Comparison of ENCODE assay signal across 27 mouse cellular contexts in genomic region chr12:3546121-3546658, GRCm38 (mm10). TPM values are rescaled to one million over a fixed set of nuclear protein-coding genes. Genes with fewer than 3 reads are reported as not detected.
A peak's percentile ranks its signal among the peaks of the same experiment; 100 is the strongest.
DNase-seq lines count a peak whose midpoint lies in the region; ATAC-seq and TF ChIP-seq lines count a peak whose summit lies in the region.
"Had no signal": no experiment of that assay in that cellular context is flagged by ENCODE, and none has a peak within 500 bp of the region (broad histone marks: within the 10 kb centered on the region; RNA-seq: fewer than 3 reads in every experiment).

No protein-coding gene starts in this region.

- no peaks in the 10 kb centered on the region for H3K36me3 ChIP-seq in midbrain, embryonic 14.5 days (ENCODE audit: control insufficient read depth, insufficient read depth, low read length)
- H3K36me3 ChIP-seq in midbrain, embryonic 10.5 days, result no peaks in the 10 kb centered on the region
- H3K36me3 ChIP-seq: embryonic facial prominence, embryonic 10.5 days; embryonic facial prominence, embryonic 13.5 days; G1E; hindbrain, embryonic 12.5 days; hindbrain, embryonic 15.5 days had no signal

- TF ChIP-seq CTCF in brain, embryonic 14.5 days (IDR thresholded peaks at IDR 0.05; ENCODE audit: borderline replicate concordance, extremely low read depth, insufficient read depth, insufficient read length), result no peak

- no peak for TF ChIP-seq POLR2A in brain, embryonic 14.5 days (IDR thresholded peaks at IDR 0.05; ENCODE audit: borderline replicate concordance, extremely low read depth, insufficient read depth, insufficient read length, poor library complexity, severe bottlenecking)

- H3K4me1 ChIP-seq in midbrain, embryonic 14.5 days (ENCODE audit: control insufficient read depth, insufficient read depth, low read length), result no peaks in the 10 kb centered on the region
- H3K4me1 ChIP-seq in midbrain, embryonic 10.5 days, result peaks cover 25% of the 10 kb centered on the region
- H3K4me1 ChIP-seq: hindbrain, embryonic 15.5 days had no signal

- H3K9me3 ChIP-seq in midbrain, embryonic 14.5 days (ENCODE audit: control insufficient read depth, low read length), result no peaks in the 10 kb centered on the region
- H3K9me3 ChIP-seq in midbrain, embryonic 10.5 days (replicated peaks), result no peaks in the 10 kb centered on the region
- H3K9me3 ChIP-seq: embryonic facial prominence, embryonic 10.5 days; embryonic facial prominence, embryonic 13.5 days; forebrain, embryonic 13.5 days; G1E; hindbrain, embryonic 12.5 days; hindbrain, embryonic 15.5 days had no signal

- H3K4me2 ChIP-seq in midbrain, embryonic 14.5 days (ENCODE audit: low read length), result no peak overlapping the region
- H3K4me2 ChIP-seq: embryonic facial prominence, embryonic 13.5 days; forebrain, embryonic 13.5 days; heart, embryonic 11.5 days; hindbrain, embryonic 12.5 days; hindbrain, embryonic 15.5 days had no signal

- H3K4me3 ChIP-seq in midbrain, embryonic 14.5 days (replicated peaks; ENCODE audit: low read depth, low read length), result no peak overlapping the region
- H3K4me3 ChIP-seq in midbrain, embryonic 10.5 days, result no peak overlapping the region
- H3K4me3 ChIP-seq: embryonic facial prominence, embryonic 10.5 days; embryonic facial prominence, embryonic 13.5 days; erythroblast, embryonic 14.5 days; forebrain, embryonic 13.5 days; hindbrain, embryonic 12.5 days; hindbrain, embryonic 15.5 days had no signal

- WGBS in midbrain, embryonic 14.5 days, result 18% methylated on average over 4 of the region's 4 CpGs
- 14% methylated on average over 4 of the region's 4 CpGs for WGBS in midbrain, embryonic 10.5 days

- ATAC-seq in midbrain, embryonic 14.5 days (ENCODE audit: low FRiP score, low TSS enrichment), result no peak
- ATAC-seq: CD4-positive, CD25-positive, alpha-beta regulatory T cell, adult 4 months; forebrain, embryonic 13.5 days; forebrain, embryonic 16.5 days; Patski had no signal

- no peak overlapping the region for H3K9ac ChIP-seq in midbrain, embryonic 14.5 days (replicated peaks; ENCODE audit: low read length)
- H3K9ac ChIP-seq: embryonic facial prominence, embryonic 13.5 days; forebrain, embryonic 13.5 days; hindbrain, embryonic 12.5 days; hindbrain, embryonic 15.5 days had no signal

- no peaks in the 10 kb centered on the region for H3K27me3 ChIP-seq in midbrain, embryonic 14.5 days (ENCODE audit: control insufficient read depth, insufficient read depth, low read length)
- H3K27me3 ChIP-seq in midbrain, embryonic 10.5 days (ENCODE audit: low read depth, poor library complexity, severe bottlenecking), result no peaks in the 10 kb centered on the region
- H3K27me3 ChIP-seq: embryonic facial prominence, embryonic 13.5 days; hindbrain, embryonic 12.5 days; hindbrain, embryonic 15.5 days; Patski had no signal

- no peak overlapping the region for H3K27ac ChIP-seq in midbrain, embryonic 14.5 days (replicated peaks; ENCODE audit: low read depth, low read length)
- H3K27ac ChIP-seq in midbrain, embryonic 10.5 days (replicated peaks), result no peak overlapping the region
- H3K27ac ChIP-seq: embryonic facial prominence, embryonic 10.5 days; embryonic facial prominence, embryonic 13.5 days; forebrain, embryonic 13.5 days; hindbrain, embryonic 12.5 days; hindbrain, embryonic 15.5 days had no signal

- DNase-seq in midbrain, embryonic 14.5 days, result peak; percentile 31
- DNase-seq in midbrain, embryonic 10.5 days (ENCODE audit: low spot score), result no peak
- DNase-seq in retina, adult 2 months (ENCODE audit: low read depth, low spot score), result peak; percentile 39
- no peak for DNase-seq in retina, embryonic 14.5 days (ENCODE audit: low spot score)
- DNase-seq in brain, embryonic 14.5 days (ENCODE audit: low read depth), result peak; percentile 32
- no peak for DNase-seq in adrenal gland, adult 18-20 months (ENCODE audit: low spot score in 2 of 2)
- DNase-seq in spleen, postnatal 14 days (ENCODE audit: low spot score in 2 of 2), result no peak
- DNase-seq: adrenal gland, adult 2 months; adrenal gland, postnatal 14 days; cerebellum, adult 11-12 months; cerebellum, adult 8-10 months; cerebellum, postnatal 10 days; cerebellum, postnatal 36 days; embryo, embryonic 11 days; gastrocnemius, postnatal 10 days; gastrocnemius, postnatal 36 days had no signal

RNA-seq across cellular contexts. Expression of gene Dtnb, which starts 26.0 kb away (rescaled TPM):
- polyA plus RNA-seq in midbrain, embryonic 14.5 days (2014; fragmentation: Nextera tagmentation; extraction: Ambion mirVana), result 46.7 and 50.9 TPM in 2 replicates
- 26.3 and 30.6 TPM in 2 replicates for polyA plus RNA-seq in midbrain, embryonic 10.5 days (2016; fragmentation: Nextera tagmentation; extraction: Ambion mirVana)
- polyA plus RNA-seq in brain, embryonic 14.5 days (2012; rRNA removed), result 60.1 and 61.1 TPM in 2 replicates
- total RNA-seq in adrenal gland, adult 18-20 months (2021), result 10 to 100 TPM; 26.3 to 27.3 TPM
- polyA plus RNA-seq: G1E had no signal

Comparison
In these comparisons a context has a peak if more than half of its experiments do, and no peak if none do; other contexts are left out.
1. DNase-seq: peak in midbrain, embryonic 14.5 days (single experiment), retina, adult 2 months (single experiment) and brain, embryonic 14.5 days (single experiment); none in midbrain, embryonic 10.5 days (single experiment), retina, embryonic 14.5 days (single experiment), adrenal gland, adult 18-20 months (0 of 2) and spleen, postnatal 14 days (0 of 2).